Mouse (Mus musculus): ENCODE measurements at regions not wholly inside any gene's neighbourhood (a gene's known extent, or its start where the extent isn't known, plus 50 kb on each side); places are given as distances from the start of the nearest gene placed in this dataset.
"Not testable (repeated sequence)": the region's sequence is repeated elsewhere in the genome, so short reads cannot be mapped to it uniquely, and the experiment has no call there.

- not testable (repeated sequence) for TF ChIP-seq CTCF (conservative IDR thresholded peaks at IDR 0.05; ENCODE audit: low read length); POU5F1 (IDR thresholded peaks at IDR 0.05; ENCODE audit: borderline replicate concordance, low read length)
These were observed 133.2 kb upstream of the Zfp808 start for GRCm38 (mm10) chr13:61996519-61996918.
